Mouse (Mus musculus): ENCODE results near the gene Mfsd6. TPM values are rescaled to one million over a fixed set of nuclear protein-coding genes. Genes with fewer than 3 reads are reported as not detected.

The Mfsd6 gene
- total and polyA plus RNA-seq, 3 experiments, result 10.3 to 20.1 (median 18.9) TPM

GRCm38 (mm10) chr1:52608486-52608885 lies 118.8 kb downstream of the Mfsd6 start:
- 83% methylated on average over 4 of the region's 4 CpGs for WGBS
- H3K27me3 ChIP-seq (ENCODE audit: control insufficient read depth, insufficient read depth, low read length), result no peaks in the 10 kb centered on the region

GRCm38 (mm10) chr1:52607700-52608099 lies 119.6 kb downstream of the Mfsd6 start:
- intact Hi-C loops (cut with DNase I), result no loop called here
- WGBS, result 41% methylated on average over 1 of the region's 1 CpGs
- no peaks in the 10 kb centered on the region for H3K27me3 ChIP-seq (ENCODE audit: control insufficient read depth, insufficient read depth, low read length)
- no peaks in the 10 kb centered on the region for H3K36me3 ChIP-seq (ENCODE audit: control insufficient read depth, insufficient read depth, low read length)
- TF ChIP-seq POLR2A (IDR thresholded peaks at IDR 0.05; ENCODE audit: insufficient read depth, low read depth, low read length) (no peak), CTCF (IDR thresholded peaks at IDR 0.05) (no peak), EP300 (IDR thresholded peaks at IDR 0.05; ENCODE audit: insufficient read depth, low read depth, low read length) (no peak)
- DNase-seq, result no peak
- H3K4me1 ChIP-seq (ENCODE audit: control insufficient read depth, insufficient read depth, low read length), result no peaks in the 10 kb centered on the region
- no peaks in the 10 kb centered on the region for H3K79me2 ChIP-seq (replicated peaks; ENCODE audit: control insufficient read depth, insufficient read depth, low read length)
- no peak overlapping the region for H3K27ac ChIP-seq
- H3K9ac ChIP-seq (ENCODE audit: low read depth, low read length), result no peak overlapping the region
- H3K4me3 ChIP-seq, result no peak overlapping the region

More at GRCm38 (mm10) chr1:52608486-52608885, 118.8 kb downstream of the Mfsd6 start:
- Histone ChIP-seq H3K4me1 (ENCODE audit: control insufficient read depth, insufficient read depth, low read length) (no peaks in the 10 kb centered on the region), H3K4me3 (no peak overlapping the region), H3K9ac (ENCODE audit: low read depth, low read length) (no peak overlapping the region), H3K79me2 (replicated peaks; ENCODE audit: control insufficient read depth, insufficient read depth, low read length) (no peaks in the 10 kb centered on the region), H3K27ac (no peak overlapping the region), H3K36me3 (ENCODE audit: control insufficient read depth, insufficient read depth, low read length) (no peaks in the 10 kb centered on the region)
- DNase-seq, result no peak
- no peak for TF ChIP-seq EP300 (IDR thresholded peaks at IDR 0.05; ENCODE audit: insufficient read depth, low read depth, low read length)
- no peak for TF ChIP-seq POLR2A (IDR thresholded peaks at IDR 0.05; ENCODE audit: insufficient read depth, low read depth, low read length)
- no peak for TF ChIP-seq CTCF (IDR thresholded peaks at IDR 0.05)
- intact Hi-C loops (cut with DNase I), result no loop called here

Other genes starting within 250 kb of the Mfsd6 start
- 10 to 100 TPM; 23.1 to 25.1 TPM for gene Nab1, start 226.8 kb downstream of the Mfsd6 start, total RNA-seq (2021)
- gene Nab1, start 226.8 kb downstream of the Mfsd6 start, polyA plus RNA-seq (2012; rRNA removed), result 6.9 and 11.3 TPM in 2 replicates
- under 1 TPM; 0.93 to 0.97 TPM for gene Nemp2, start 96.8 kb downstream of the Mfsd6 start, total RNA-seq (2021)
- gene Nemp2, start 96.8 kb downstream of the Mfsd6 start, polyA plus RNA-seq (2012; rRNA removed), result 2.4 and 3.1 TPM in 2 replicates
- 10 to 100 TPM; 18.3 to 20.6 TPM for gene Inpp1, start 90.2 kb upstream of the Mfsd6 start, total RNA-seq (2021)
- 8.9 and 12.6 TPM in 2 replicates for gene Inpp1, start 90.2 kb upstream of the Mfsd6 start, polyA plus RNA-seq (2012; rRNA removed)
- 10 to 100 TPM; 70.5 to 86.8 TPM for gene Hibch, start 117.5 kb upstream of the Mfsd6 start, total RNA-seq (2021)
- 52.8 and 76.2 TPM in 2 replicates for gene Hibch, start 117.5 kb upstream of the Mfsd6 start, polyA plus RNA-seq (2012; rRNA removed)